Mouse (Mus musculus) bone marrow macrophage, adult 2 months (primary cell): ENCODE measurements at regions not wholly inside any gene's neighbourhood (a gene's known extent, or its start where the extent isn't known, plus 50 kb on each side); places are given as distances from the start of the nearest gene placed in this dataset.

Experiments used
- CTCF ChIP-seq: IDR thresholded peaks from 2 replicates; pipeline ENCODE4 v1.5.1; 2012; ENCODE audit warnings: low read depth, mild to moderate bottlenecking, low read length, moderate library complexity
- POLR2A ChIP-seq: IDR thresholded peaks from 2 replicates; pipeline ENCODE4 v1.6.1; 2012; ENCODE audit warnings: mild to moderate bottlenecking, low read depth, low read length, borderline replicate concordance

DNA sequence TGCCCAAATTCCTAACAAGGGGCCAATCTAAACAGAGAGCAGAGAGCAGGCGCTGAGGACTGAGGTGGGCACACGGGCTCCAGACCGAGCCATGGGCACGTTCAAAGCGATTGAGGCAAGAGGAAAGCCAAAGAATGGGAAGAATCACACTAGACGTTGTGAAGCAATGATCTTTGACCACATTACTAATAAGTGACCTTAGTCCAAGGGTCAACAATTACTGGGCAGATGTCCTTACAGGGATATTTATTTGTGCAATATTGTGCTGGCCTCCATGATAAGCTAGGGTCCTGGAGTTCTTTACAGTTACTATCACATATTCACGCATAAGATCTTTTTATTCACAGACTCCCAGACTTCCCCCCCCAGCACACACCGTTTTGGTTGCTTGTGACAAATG is 400.9 kb upstream of the Jarid2 start:
- TF ChIP-seq POLR2A (no peak), CTCF (no peak)
